Mouse (Mus musculus) embryonic facial prominence, embryonic 14.5 days (tissue): ENCODE results near the gene Abce1. TPM values are rescaled to one million over a fixed set of nuclear protein-coding genes. Genes with fewer than 3 reads are reported as not detected.

Source experiments
- ATAC-seq: fragments of 200-750 bp; cut with Nextera tagmentation; 2 replicates; pipeline ENCODE4 v1.8.0; 2017; ENCODE audit warnings: low read depth, moderate number of reproducible peaks, moderate TSS enrichment
- DNase-seq: peaks from one replicate; pipeline ENCODE4 v3.0.0-alpha.2; 2015; ENCODE audit warnings: low spot score
- H3K27ac ChIP-seq: fragments of 300-500 bp; sonication (generic); replicated peaks from 2 replicates; pipeline ENCODE4 v1.5.1; 2014; ENCODE audit warnings: low read depth, mild to moderate bottlenecking, low read length, moderate library complexity
- H3K27me3 ChIP-seq: fragments of 300-500 bp; sonication (generic); replicated peaks from 2 replicates; pipeline ENCODE4 v1.6.1; 2014; ENCODE audit warnings: low read length; ENCODE audit not compliant: control insufficient read depth, insufficient read depth
- H3K36me3 ChIP-seq: fragments of 300-500 bp; sonication (generic); 2 replicates; pipeline ENCODE4 v1.6.1; 2014; ENCODE audit warnings: low read length, mixed read lengths; ENCODE audit not compliant: control insufficient read depth, insufficient read depth
- H3K4me1 ChIP-seq: fragments of 300-500 bp; sonication (generic); 2 replicates; pipeline ENCODE4 v1.6.1; 2014; ENCODE audit warnings: antibody characterized with exemption, low read length; ENCODE audit not compliant: control insufficient read depth, insufficient read depth
- H3K4me2 ChIP-seq: fragments of 300-500 bp; sonication (generic); 2 replicates; pipeline ENCODE4 v1.6.1; 2014; ENCODE audit warnings: low read depth, mild to moderate bottlenecking, low read length, moderate library complexity, mixed read lengths
- H3K4me3 ChIP-seq: fragments of 300-500 bp; sonication (generic); 2 replicates; pipeline ENCODE4 v1.5.1; 2014; ENCODE audit warnings: low read depth, mild to moderate bottlenecking, low read length
- H3K9ac ChIP-seq: fragments of 300-500 bp; sonication (generic); 2 replicates; pipeline ENCODE4 v1.6.1; 2014; ENCODE audit warnings: low read depth, mild to moderate bottlenecking, low read length, moderate library complexity, mixed read lengths
- H3K9me3 ChIP-seq: fragments of 300-500 bp; sonication (generic); 2 replicates; pipeline ENCODE4 v1.6.1; 2016; ENCODE audit warnings: low read length; ENCODE audit not compliant: control insufficient read depth
- WGBS: fragments of 180-500 bp; shearing (Covaris S2); extraction: QIAGEN DNeasy Blood & Tissue Kit; methylation state at CpG from one replicate; pipeline ENCODE4 v1.1.7; 2014; 5-methylcytosine and 5-hydroxymethylcytosine counted together
- polyA plus RNA-seq: library from polyadenylated mRNA; unstranded; fragments of >200 nt; fragmentation: Nextera tagmentation; extraction: Ambion mirVana; gene quantifications from 2 replicates; pipeline ENCODE4 v1.2.1, GENCODE M21; 2014

Abce1 gene
- polyA plus RNA-seq, 1 experiment from 2014 or later = 77.8 TPM

DNA sequence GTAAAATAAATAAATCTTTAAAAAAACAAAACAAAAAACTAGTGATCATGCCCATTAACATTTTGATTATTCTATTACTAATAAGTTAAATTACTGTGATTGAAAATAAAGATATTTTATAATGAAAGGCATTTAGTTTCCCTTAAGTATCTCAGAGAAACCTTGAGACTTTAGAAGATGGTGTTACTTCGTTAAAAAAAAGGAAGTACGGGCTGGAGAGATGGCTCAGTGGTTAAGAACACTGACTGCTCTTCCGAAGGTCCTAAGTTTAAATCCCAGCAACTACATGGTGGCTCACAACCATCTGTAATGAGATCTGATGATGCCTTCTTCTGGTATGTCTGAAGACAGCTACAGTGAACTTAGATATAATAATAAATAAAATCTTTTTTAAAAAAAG is 74.3 kb downstream of the Abce1 start:
- DNase-seq = no peak
- H3K27me3 ChIP-seq = no peaks in the 10 kb centered on the region
- WGBS = 81% methylated on average over 3 of the region's 3 CpGs
- H3K27ac ChIP-seq = no peak overlapping the region
- H3K9me3 ChIP-seq = no peaks in the 10 kb centered on the region
- H3K4me2 ChIP-seq = no peak overlapping the region
- H3K9ac ChIP-seq = no peak overlapping the region
- no peak for ATAC-seq
- peaks cover 13% of the 10 kb centered on the region for H3K4me1 ChIP-seq
- H3K4me3 ChIP-seq = no peak overlapping the region
- H3K36me3 ChIP-seq = no peaks in the 10 kb centered on the region

DNA sequence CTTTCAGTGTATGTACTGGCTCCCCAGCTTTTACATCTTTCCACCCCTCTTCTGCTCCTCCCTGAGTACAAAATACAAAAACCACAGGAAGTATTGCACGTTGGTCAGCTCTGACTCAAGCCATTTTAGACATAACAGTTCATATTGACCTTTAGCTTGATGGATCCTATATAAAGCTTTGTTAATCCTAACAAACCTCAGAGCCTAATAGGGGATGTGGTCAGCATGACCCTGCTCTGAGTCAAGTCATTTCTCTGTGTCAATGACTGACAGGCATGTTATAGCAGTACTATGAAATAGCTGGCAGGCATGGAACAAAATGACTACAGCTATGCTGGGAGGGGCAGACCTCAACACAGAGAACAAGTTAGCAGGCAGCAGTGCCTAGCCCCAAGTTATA is 75.4 kb downstream of the Abce1 start:
- peaks cover 4% of the 10 kb centered on the region for H3K4me1 ChIP-seq

DNA sequence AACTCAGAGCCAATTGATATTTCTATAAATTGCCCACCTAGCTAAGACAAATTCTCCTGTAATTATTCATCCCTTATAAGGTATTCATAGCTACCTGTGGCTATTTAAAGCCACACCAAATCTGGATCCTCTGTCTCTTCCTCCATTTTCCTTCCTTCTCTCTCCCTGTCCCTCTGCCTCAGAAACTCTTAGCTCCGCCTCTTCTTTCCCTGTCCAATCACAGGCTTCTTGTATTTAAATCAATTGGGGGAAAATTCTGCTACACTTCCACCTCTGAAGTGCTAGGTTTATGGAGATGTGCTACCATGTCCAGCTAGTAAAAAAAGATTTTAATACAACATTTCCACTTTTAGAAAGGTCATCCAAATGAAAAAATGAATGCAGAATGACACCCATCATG is 76.0 kb downstream of the Abce1 start:
- H3K27me3 ChIP-seq = no peaks in the 10 kb centered on the region
- H3K27ac ChIP-seq = no peak overlapping the region
- no peak overlapping the region for H3K9ac ChIP-seq
- ATAC-seq = no peak
- H3K4me2 ChIP-seq = no peak overlapping the region
- no peak overlapping the region for H3K4me3 ChIP-seq
- H3K36me3 ChIP-seq = no peaks in the 10 kb centered on the region
- no peaks in the 10 kb centered on the region; the same call in 1 of the 2 replicates for H3K4me1 ChIP-seq
- DNase-seq = no peak
- no peaks in the 10 kb centered on the region for H3K9me3 ChIP-seq
- WGBS = 89% methylated on average over 1 of the region's 1 CpGs

More for the DNA sequence above, 75.4 kb downstream of the Abce1 start:
- Histone ChIP-seq H3K27ac (no peak overlapping the region), H3K9me3 (no peaks in the 10 kb centered on the region), H3K36me3 (no peaks in the 10 kb centered on the region), H3K4me2 (no peak overlapping the region), H3K9ac (no peak overlapping the region), H3K27me3 (no peaks in the 10 kb centered on the region), H3K4me3 (no peak overlapping the region)
- 73% methylated on average over 1 of the region's 1 CpGs for WGBS
- no peak for DNase-seq
- no peak for ATAC-seq

Other genes starting within 250 kb of the Abce1 start
- 22.2 and 24.0 TPM in 2 replicates for gene Otud4, start 72.1 kb downstream of the Abce1 start, polyA plus RNA-seq
- 39.5 and 40.0 TPM in 2 replicates for gene Anapc10, start 80 bp upstream of the Abce1 start, polyA plus RNA-seq